Comparison of ENCODE assay signal across 24 mouse cellular contexts in genomic region chr7:19820347-19821048, GRCm38 (mm10). TPM values are rescaled to one million over a fixed set of nuclear protein-coding genes. Genes with fewer than 3 reads are reported as not detected.
DNase-seq lines count a peak whose midpoint lies in the region; ATAC-seq and TF ChIP-seq lines count a peak whose summit lies in the region.
"Had no signal": no experiment of that assay in that cellular context is flagged by ENCODE, and none has a peak within 500 bp of the region (broad histone marks: within the 10 kb centered on the region; RNA-seq: fewer than 3 reads in every experiment).

No protein-coding gene starts in this region.

- no peak overlapping the region for H3K27ac ChIP-seq in kidney, adult 2 months (ENCODE audit: insufficient read depth, low read depth, low read length)
- no peak overlapping the region for H3K27ac ChIP-seq in kidney, embryonic 16.5 days (ENCODE audit: low read length)
- no peak overlapping the region for H3K27ac ChIP-seq in forebrain, embryonic 10.5 days
- H3K27ac ChIP-seq in forebrain, embryonic 15.5 days (replicated peaks), result no peak overlapping the region
- H3K27ac ChIP-seq: embryonic facial prominence, embryonic 10.5 days; kidney, postnatal 0 days; limb, embryonic 13.5 days; midbrain, embryonic 13.5 days had no signal

- H3K27me3 ChIP-seq in kidney, adult 2 months (replicated peaks; ENCODE audit: control insufficient read depth, insufficient read depth, low read length), result no peaks in the 10 kb centered on the region
- H3K27me3 ChIP-seq in kidney, embryonic 16.5 days (ENCODE audit: insufficient read depth, low read length), result peaks cover 10% of the 10 kb centered on the region
- H3K27me3 ChIP-seq in E14TG2a.4 (ENCODE audit: insufficient read depth, low read length) (no peaks in the 10 kb centered on the region), myocyte (ENCODE audit: control insufficient read depth, insufficient read depth, insufficient read length) (no peaks in the 10 kb centered on the region)
- H3K27me3 ChIP-seq in forebrain, embryonic 10.5 days (ENCODE audit: poor library complexity, severe bottlenecking), result peaks cover 97% of the 10 kb centered on the region
- peaks cover 61% of the 10 kb centered on the region for H3K27me3 ChIP-seq in forebrain, embryonic 15.5 days

- TF ChIP-seq CTCF in kidney, adult 2 months (conservative IDR thresholded peaks at IDR 0.05; ENCODE audit: insufficient read depth, insufficient read length, low read depth, low read length), result peak; percentile 30; the same call in 1 of the 2 replicates
- TF ChIP-seq CTCF in E14TG2a.4 (conservative IDR thresholded peaks at IDR 0.05; ENCODE audit: low read length), result no peak

- H3ac ChIP-seq in myocyte (ENCODE audit: control insufficient read depth, insufficient read length), result no peak overlapping the region

- H3K4me2 ChIP-seq in kidney, embryonic 16.5 days (replicated peaks; ENCODE audit: low read depth, low read length), result no peak overlapping the region
- peak overlapping the region; percentile 30 for H3K4me2 ChIP-seq in myocyte (ENCODE audit: low read depth)
- H3K4me2 ChIP-seq in forebrain, embryonic 15.5 days (replicated peaks), result no peak overlapping the region
- H3K4me2 ChIP-seq: limb, embryonic 13.5 days; midbrain, embryonic 13.5 days had no signal

- no peak overlapping the region for H3K4me3 ChIP-seq in kidney, adult 2 months (ENCODE audit: insufficient read depth, low read depth, low read length)
- H3K4me3 ChIP-seq in kidney, embryonic 16.5 days (ENCODE audit: low read length), result no peak overlapping the region
- H3K4me3 ChIP-seq in E14TG2a.4 (replicated peaks; ENCODE audit: low read length), result peak overlapping the region; percentile 56
- peak overlapping the region; percentile 26 for H3K4me3 ChIP-seq in myocyte
- no peak overlapping the region for H3K4me3 ChIP-seq in forebrain, embryonic 10.5 days
- no peak overlapping the region for H3K4me3 ChIP-seq in forebrain, embryonic 15.5 days
- H3K4me3 ChIP-seq: embryonic facial prominence, embryonic 10.5 days; limb, embryonic 13.5 days; midbrain, embryonic 13.5 days had no signal

- ATAC-seq in kidney, embryonic 16.5 days (ENCODE audit: low FRiP score, low TSS enrichment), result no peak
- no peak for ATAC-seq in forebrain, embryonic 15.5 days (replicated peaks)
- ATAC-seq: forebrain, embryonic 14.5 days; inflammation-experienced regulatory T-cells, adult 6 months; midbrain, embryonic 13.5 days had no signal

- no peak for TF ChIP-seq POLR2A in kidney, adult 2 months (IDR thresholded peaks at IDR 0.05; ENCODE audit: low read depth, low read length)
- no peak for TF ChIP-seq POLR2A in myocyte (IDR thresholded peaks at IDR 0.05; ENCODE audit: insufficient read length, low read depth)

- peaks cover 12% of the 10 kb centered on the region for H3K79me2 ChIP-seq in myocyte (ENCODE audit: control insufficient read depth, insufficient read depth)

- H3K9ac ChIP-seq in kidney, embryonic 16.5 days (replicated peaks; ENCODE audit: low read length), result no peak overlapping the region
- no peak overlapping the region for H3K9ac ChIP-seq in forebrain, embryonic 15.5 days (replicated peaks)
- H3K9ac ChIP-seq: limb, embryonic 13.5 days; midbrain, embryonic 13.5 days had no signal

- DNase-seq in kidney, adult 2 months, result no peak
- peak; percentile 59 for DNase-seq in B cell, adult 2 months
- no peak for DNase-seq in forebrain, embryonic 10.5 days (ENCODE audit: extremely low spot score, low spot score)
- DNase-seq: adrenal gland, adult 2 months; cerebellum, adult 18-20 months; heart, adult 18-20 months; layer of hippocampus, adult 9-11 months; lung, adult 18-20 months; lung, postnatal 4 days; right cerebral cortex, adult 18-20 months; thymus, adult 2 months had no signal

- H3K4me1 ChIP-seq in kidney, adult 2 months (ENCODE audit: control insufficient read depth, insufficient read depth, low read length), result peaks cover 31% of the 10 kb centered on the region
- H3K4me1 ChIP-seq in kidney, embryonic 16.5 days (ENCODE audit: insufficient read depth, low read length), result peaks cover 54% of the 10 kb centered on the region
- H3K4me1 ChIP-seq in E14TG2a.4 (replicated peaks; ENCODE audit: low read depth, low read length), result peaks cover 71% of the 10 kb centered on the region
- peaks cover 51% of the 10 kb centered on the region for H3K4me1 ChIP-seq in forebrain, embryonic 10.5 days
- peaks cover 21% of the 10 kb centered on the region for H3K4me1 ChIP-seq in forebrain, embryonic 15.5 days

- H3K9me3 ChIP-seq in kidney, embryonic 16.5 days (ENCODE audit: low read length), result peaks cover 4% of the 10 kb centered on the region; the same call in 1 of the 2 replicates
- peaks cover 2% of the 10 kb centered on the region; the same call in 1 of the 2 replicates for H3K9me3 ChIP-seq in E14TG2a.4 (ENCODE audit: low read length)
- H3K9me3 ChIP-seq in forebrain, embryonic 10.5 days, result peaks cover 8% of the 10 kb centered on the region; the same call in 1 of the 2 replicates
- H3K9me3 ChIP-seq in forebrain, embryonic 15.5 days, result 0 out of 2 replicates have a peak, but pooled peaks cover 3% of the 10 kb centered on the region
- H3K9me3 ChIP-seq: midbrain, embryonic 13.5 days had no signal

- whole genome bisulfite sequencing in kidney, adult 2 months, result 88% methylated on average over 3 of the region's 3 CpGs
- 66% methylated on average over 3 of the region's 3 CpGs for WGBS in kidney, embryonic 16.5 days
- WGBS in forebrain, embryonic 10.5 days, result 75% methylated on average over 3 of the region's 3 CpGs
- WGBS in forebrain, embryonic 15.5 days, result 73% methylated on average over 3 of the region's 3 CpGs

- no peaks in the 10 kb centered on the region for H3K36me3 ChIP-seq in kidney, adult 2 months (ENCODE audit: control insufficient read depth, insufficient read depth, low read length)
- no peaks in the 10 kb centered on the region for H3K36me3 ChIP-seq in kidney, embryonic 16.5 days (ENCODE audit: insufficient read depth, low read length)
- H3K36me3 ChIP-seq in E14TG2a.4 (ENCODE audit: insufficient read depth, low read length) (peaks cover 30% of the 10 kb centered on the region), myocyte (ENCODE audit: control insufficient read depth, insufficient read depth) (no peaks in the 10 kb centered on the region)
- H3K36me3 ChIP-seq in forebrain, embryonic 10.5 days (replicated peaks), result no peaks in the 10 kb centered on the region
- H3K36me3 ChIP-seq in forebrain, embryonic 15.5 days, result no peaks in the 10 kb centered on the region
- H3K36me3 ChIP-seq: embryonic facial prominence, embryonic 10.5 days; limb, embryonic 13.5 days; midbrain, embryonic 13.5 days had no signal

TF ChIP-seq in myocyte, 11 proteins besides CTCF, POLR2A, EP300 and RAD21 (continues in another document):
- no peak for TF ChIP-seq TCF3 (IDR thresholded peaks at IDR 0.05; ENCODE audit: insufficient read length, low read depth)
- TF ChIP-seq E2F4 (IDR thresholded peaks at IDR 0.05; ENCODE audit: insufficient read depth), result no peak
- TF ChIP-seq TCF12 (IDR thresholded peaks at IDR 0.05; ENCODE audit: insufficient read depth, poor library complexity, severe bottlenecking), result no peak
- TF ChIP-seq USF1 (IDR thresholded peaks at IDR 0.05; ENCODE audit: low read depth), result no peak
- TF ChIP-seq CEBPB (IDR thresholded peaks at IDR 0.05; ENCODE audit: insufficient read depth, poor library complexity, severe bottlenecking), result no peak
- TF ChIP-seq MYOG (IDR thresholded peaks at IDR 0.05; ENCODE audit: control insufficient read depth in 1 of 3, insufficient read depth in 1 of 3, insufficient read length in 2 of 3, low read depth in 2 of 3), result no peak
- TF ChIP-seq POLR2AphosphoS2 (IDR thresholded peaks at IDR 0.05; ENCODE audit: insufficient read length, low read depth), result no peak
- TF ChIP-seq MYOD1 (IDR thresholded peaks at IDR 0.05; ENCODE audit: control insufficient read depth in 1 of 3, insufficient read length in 2 of 3, low read depth in 2 of 3), result no peak
- no peak for TF ChIP-seq MAX (IDR thresholded peaks at IDR 0.05; ENCODE audit: low read depth)
- TF ChIP-seq REST (IDR thresholded peaks at IDR 0.05; ENCODE audit: insufficient read depth, insufficient read length), result no peak

RNA-seq across cellular contexts. Expression of gene Bcl3, which starts 2.1 kb away (rescaled TPM):
- polyA plus RNA-seq in kidney, adult 2 months (2012; rRNA removed), result 10.3 and 14.4 TPM in 2 replicates
- polyA plus RNA-seq in kidney, embryonic 16.5 days (2015; fragmentation: Nextera tagmentation; extraction: Ambion mirVana), result 3.3 and 3.9 TPM in 2 replicates
- 19.2 TPM for polyA plus RNA-seq in myocyte (2012; fragmentation: generic; extraction: Trizol)
- 0.91 and 1.4 TPM in 2 replicates for polyA plus RNA-seq in forebrain, embryonic 10.5 days (2016; fragmentation: Nextera tagmentation; extraction: Ambion mirVana)
- 1.0 and 1.3 TPM in 2 replicates for polyA plus RNA-seq in forebrain, embryonic 15.5 days (2015; fragmentation: Nextera tagmentation; extraction: Ambion mirVana)

RNA-seq across cellular contexts. Expression of gene Cblc, which starts 23.9 kb away (rescaled TPM):
- polyA plus RNA-seq in kidney, adult 2 months (2012; rRNA removed), result 24.4 and 32.6 TPM in 2 replicates
- polyA plus RNA-seq in kidney, embryonic 16.5 days (2015; fragmentation: Nextera tagmentation; extraction: Ambion mirVana), result 9.4 and 12.2 TPM in 2 replicates
- 0.90 TPM for polyA plus RNA-seq in myocyte (2012; fragmentation: generic; extraction: Trizol)
- polyA plus RNA-seq in forebrain, embryonic 10.5 days (2016; fragmentation: Nextera tagmentation; extraction: Ambion mirVana), result 0.53 and 1.2 TPM in 2 replicates
- not detected in 2 replicates for polyA plus RNA-seq in forebrain, embryonic 15.5 days (2015; fragmentation: Nextera tagmentation; extraction: Ambion mirVana)
- polyA plus RNA-seq: adrenal gland, adult 2 months; forebrain, embryonic 14.5 days had no signal

RNA-seq across cellular contexts. Expression of gene Gm19345, which starts 31.3 kb away (rescaled TPM):
- 0.12 TPM in 1 of 2 replicates, not detected in the other for polyA plus RNA-seq in kidney, adult 2 months (2012; rRNA removed)
- not detected in 2 replicates for polyA plus RNA-seq in kidney, embryonic 16.5 days (2015; fragmentation: Nextera tagmentation; extraction: Ambion mirVana)
- polyA plus RNA-seq in myocyte (2012; fragmentation: generic; extraction: Trizol), result 0.05 TPM
- polyA plus RNA-seq in forebrain, embryonic 10.5 days (2016; fragmentation: Nextera tagmentation; extraction: Ambion mirVana), result 0.26 TPM in 1 of 2 replicates, not detected in the other
- polyA plus RNA-seq in forebrain, embryonic 15.5 days (2015; fragmentation: Nextera tagmentation; extraction: Ambion mirVana), result 7.6 and 8.4 TPM in 2 replicates
- polyA plus RNA-seq: embryonic facial prominence, embryonic 10.5 days; heart, embryonic 16.5 days; inflammation-experienced regulatory T-cells, adult 6 months; kidney, postnatal 0 days; limb, embryonic 13.5 days; stomach, embryonic 14.5 days had no signal

RNA-seq across cellular contexts. Expression of gene Ceacam16, which starts 40.6 kb away (rescaled TPM):
- 0.14 and 0.16 TPM in 2 replicates for polyA plus RNA-seq in kidney, adult 2 months (2012; rRNA removed)
- polyA plus RNA-seq in kidney, embryonic 16.5 days (2015; fragmentation: Nextera tagmentation; extraction: Ambion mirVana), result 0.15 TPM in 1 of 2 replicates, not detected in the other
- polyA plus RNA-seq in myocyte (2012; fragmentation: generic; extraction: Trizol), result 0.02 TPM
- not detected in 2 replicates for polyA plus RNA-seq in forebrain, embryonic 10.5 days (2016; fragmentation: Nextera tagmentation; extraction: Ambion mirVana)
- polyA plus RNA-seq in forebrain, embryonic 15.5 days (2015; fragmentation: Nextera tagmentation; extraction: Ambion mirVana), result 0.43 and 0.50 TPM in 2 replicates
- polyA plus RNA-seq: embryonic facial prominence, embryonic 10.5 days; forebrain, embryonic 14.5 days; heart, embryonic 16.5 days; hindbrain, embryonic 11.5 days; kidney, postnatal 0 days; limb, embryonic 13.5 days; stomach, embryonic 14.5 days had no signal

RNA-seq across cellular contexts. Expression of gene Bcam, which starts 49.7 kb away (rescaled TPM):
- polyA plus RNA-seq in kidney, adult 2 months (2012; rRNA removed), result 237 and 272 TPM in 2 replicates
- polyA plus RNA-seq in kidney, embryonic 16.5 days (2015; fragmentation: Nextera tagmentation; extraction: Ambion mirVana), result 280 and 309 TPM in 2 replicates
- polyA plus RNA-seq in myocyte (2012; fragmentation: generic; extraction: Trizol), result 29.3 TPM
- polyA plus RNA-seq in forebrain, embryonic 10.5 days (2016; fragmentation: Nextera tagmentation; extraction: Ambion mirVana), result 33.1 and 37.3 TPM in 2 replicates
- 6.8 TPM in 2 replicates for polyA plus RNA-seq in forebrain, embryonic 15.5 days (2015; fragmentation: Nextera tagmentation; extraction: Ambion mirVana)

Comparison
In these comparisons a context has a peak if more than half of its experiments do, and no peak if none do; other contexts are left out.
1. DNase-seq: peak in B cell, adult 2 months (2 of 2); none in kidney, adult 2 months (single experiment) and forebrain, embryonic 10.5 days (single experiment).
2. H3K4me3 ChIP-seq: peak in E14TG2a.4 (single experiment) and myocyte (single experiment); none in kidney, adult 2 months (single experiment), kidney, embryonic 16.5 days (single experiment), forebrain, embryonic 10.5 days (single experiment) and forebrain, embryonic 15.5 days (single experiment).